Mouse (Mus musculus): ENCODE results near the gene Zfp648. TPM values are rescaled to one million over a fixed set of nuclear protein-coding genes. Genes with fewer than 3 reads are reported as not detected.

The Zfp648 gene
- polyA plus RNA-seq (2016; fragmentation: Nextera tagmentation; extraction: Ambion mirVana): 0.56 and 0.76 TPM in 2 replicates

DNA sequence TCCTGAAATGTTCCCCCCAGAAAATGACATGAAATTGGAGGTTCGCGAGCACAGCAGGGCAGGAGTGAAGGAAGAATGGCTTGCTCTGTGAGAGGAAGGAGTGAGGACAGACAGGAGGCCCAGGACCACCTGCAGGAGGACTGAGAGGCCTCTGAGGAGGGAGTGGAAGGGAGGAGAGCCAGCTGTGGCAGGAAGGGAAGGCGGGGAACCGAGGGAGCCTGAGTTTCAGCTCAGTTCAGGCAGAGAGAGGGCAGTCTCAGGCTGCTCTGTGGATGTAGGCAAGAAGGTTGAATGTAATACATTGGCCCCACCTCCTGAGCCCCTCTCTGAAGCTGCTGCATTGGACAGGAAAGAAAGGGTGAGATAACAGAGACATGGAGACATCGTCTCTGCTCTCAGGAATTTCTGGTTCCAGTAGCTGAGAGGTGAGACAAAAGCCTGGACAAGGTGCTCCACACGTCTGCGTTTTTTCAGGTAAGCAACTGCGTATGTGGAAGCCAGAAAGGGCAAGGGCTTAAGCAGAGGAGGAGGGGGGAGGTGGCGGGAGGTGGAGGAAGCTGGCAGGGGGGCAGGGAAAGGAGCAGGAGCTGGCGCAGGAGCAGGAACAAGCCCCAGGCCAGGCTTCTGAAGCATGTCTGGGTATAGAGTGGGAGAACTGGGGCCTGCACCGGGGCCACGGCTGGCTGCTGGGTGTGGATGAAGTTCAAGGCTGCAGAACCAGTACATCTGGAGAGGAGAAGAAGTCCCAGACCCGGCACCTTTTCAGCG, at the start of gene Zfp648:
Gene Zfp648, plus strand, starts transcription at position 233 of the 768 bp plus-strand sequence.
- Histone ChIP-seq H3K4me1 (replicated peaks) (peaks cover 26% of the 10 kb centered on the region), H3K4me2 (peak within 1 kb of the TSS; percentile 31), H3K27me3 (peaks cover 39% of the 10 kb centered on the region), H3K9me3 (no peaks in the 10 kb centered on the region), H3K36me3 (no peaks in the 10 kb centered on the region), H3K4me3 (replicated peaks) (no peak within 1 kb of the TSS), H3K27ac (peak within 1 kb of the TSS; percentile 57; the same call in 1 of the 2 replicates), H3K9ac (replicated peaks) (no peak within 1 kb of the TSS)
- ATAC-seq (ENCODE audit: insufficient number of reproducible peaks, insufficient read depth, low FRiP score, low TSS enrichment, low read depth): peak; percentile 53; the same call in 1 of the 2 replicates
- 24% methylated on average over 14 of the region's 14 CpGs for WGBS

DNA sequence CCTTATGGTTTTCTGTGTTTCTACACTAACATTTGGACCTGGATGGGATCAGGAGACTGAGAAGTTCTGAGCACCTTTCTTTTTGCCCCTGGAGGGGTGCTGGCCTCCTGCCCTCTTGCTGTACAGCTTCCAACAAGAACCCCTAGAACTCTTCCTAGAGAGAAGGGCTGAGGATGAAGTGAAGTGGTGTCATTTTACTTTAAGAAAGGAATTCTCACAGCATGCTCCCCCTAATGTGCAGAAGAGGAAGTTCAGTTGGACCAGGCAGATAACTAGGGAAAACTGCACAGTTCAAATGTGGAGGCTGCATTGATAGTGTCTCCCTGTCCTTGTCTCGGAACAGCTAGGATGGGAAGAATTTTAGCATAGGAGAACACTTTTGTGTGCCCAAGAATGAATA, 48.4 kb upstream of the Zfp648 start:
- 78% methylated on average over 1 of the region's 1 CpGs for WGBS
- Histone ChIP-seq H3K4me2 (no peak overlapping the region), H3K27me3 (no peaks in the 10 kb centered on the region; the same call in 1 of the 2 replicates), H3K27ac (no peak overlapping the region), H3K36me3 (no peaks in the 10 kb centered on the region), H3K9me3 (no peaks in the 10 kb centered on the region), H3K9ac (replicated peaks) (no peak overlapping the region), H3K4me1 (replicated peaks) (peaks cover 6% of the 10 kb centered on the region), H3K4me3 (replicated peaks) (no peak overlapping the region)
- no peak for ATAC-seq (ENCODE audit: insufficient number of reproducible peaks, insufficient read depth, low FRiP score, low TSS enrichment, low read depth)

DNA sequence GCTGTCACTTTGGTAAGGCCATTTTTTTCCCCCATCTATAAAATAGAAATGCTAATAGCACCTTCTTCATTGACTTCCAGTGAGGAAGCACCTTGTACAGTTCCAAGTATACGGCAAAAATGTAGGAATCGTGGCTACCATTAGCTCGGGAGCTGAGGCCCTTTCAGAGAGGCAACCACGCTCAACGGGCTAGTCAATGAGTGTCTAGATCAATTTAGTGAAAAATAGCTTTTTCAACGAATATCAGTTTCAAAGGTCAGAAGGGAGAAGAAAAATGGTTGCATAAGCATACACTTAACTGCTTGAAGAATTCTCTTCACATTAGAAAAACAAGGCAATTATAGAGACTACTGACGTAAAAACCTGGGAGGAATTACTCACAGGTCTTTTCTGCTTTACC, 47.2 kb upstream of the Zfp648 start:
- 91% methylated on average over 7 of the region's 7 CpGs for WGBS

DNA sequence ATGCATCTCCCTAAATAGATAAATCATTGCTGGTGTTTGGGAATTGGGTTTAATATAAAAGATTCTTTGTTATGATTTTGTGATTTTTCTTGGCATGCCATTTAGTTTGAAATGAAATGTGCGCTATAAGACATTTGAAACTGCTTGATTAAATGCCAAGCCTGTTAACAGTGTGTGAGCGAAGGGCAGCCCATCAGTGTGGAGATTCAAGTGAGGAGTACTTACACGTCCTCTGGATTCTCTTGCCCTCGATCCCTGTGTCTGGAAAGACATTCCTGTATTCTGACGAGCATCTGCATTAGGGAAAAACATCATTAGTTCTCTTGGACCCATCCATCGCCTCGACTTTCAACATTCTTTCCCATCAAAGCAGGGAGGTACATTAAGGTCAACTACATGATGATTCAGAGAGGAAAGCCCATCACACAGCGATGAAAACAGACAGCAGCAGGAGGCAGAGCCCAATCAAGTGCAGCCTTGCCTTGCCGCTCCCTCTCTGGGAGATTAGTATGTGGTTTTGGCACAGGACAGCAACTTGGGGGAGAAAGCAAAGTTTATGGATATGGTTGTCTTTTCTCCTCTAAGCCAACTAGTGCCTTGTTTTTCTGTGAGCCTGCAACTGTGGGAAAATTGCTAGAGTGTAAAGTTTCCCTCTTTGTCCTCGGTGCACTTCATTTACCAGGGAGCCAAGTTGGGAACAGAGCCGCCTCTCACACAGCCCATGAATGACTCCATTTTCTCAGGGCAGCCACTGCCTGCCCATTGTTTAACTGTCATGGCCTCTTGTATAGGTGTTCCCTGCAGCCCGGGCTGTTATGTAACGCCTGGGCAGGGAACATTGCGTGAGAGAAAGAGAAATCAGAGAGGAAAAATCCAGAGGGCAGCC, 44.6 kb upstream of the Zfp648 start:
- ATAC-seq (ENCODE audit: insufficient number of reproducible peaks, insufficient read depth, low FRiP score, low TSS enrichment, low read depth): no peak
- H3K4me2 ChIP-seq: no peak overlapping the region
- H3K4me1 ChIP-seq (replicated peaks): no peaks in the 10 kb centered on the region
- 70% methylated on average over 14 of the region's 14 CpGs for WGBS
- H3K27ac ChIP-seq: no peak overlapping the region
- no peak overlapping the region for H3K4me3 ChIP-seq (replicated peaks)
- no peak overlapping the region for H3K9ac ChIP-seq (replicated peaks)
- no peaks in the 10 kb centered on the region for H3K27me3 ChIP-seq
- no peaks in the 10 kb centered on the region for H3K36me3 ChIP-seq
- no peaks in the 10 kb centered on the region for H3K9me3 ChIP-seq

More for the DNA sequence above, 47.2 kb upstream of the Zfp648 start:
- Histone ChIP-seq H3K4me3 (replicated peaks) (no peak overlapping the region), H3K36me3 (no peaks in the 10 kb centered on the region), H3K27ac (no peak overlapping the region), H3K4me1 (replicated peaks) (peaks cover 6% of the 10 kb centered on the region), H3K4me2 (no peak overlapping the region), H3K27me3 (no peaks in the 10 kb centered on the region; the same call in 1 of the 2 replicates), H3K9me3 (no peaks in the 10 kb centered on the region), H3K9ac (replicated peaks) (no peak overlapping the region)
- no peak for ATAC-seq (ENCODE audit: insufficient number of reproducible peaks, insufficient read depth, low FRiP score, low TSS enrichment, low read depth)

DNA sequence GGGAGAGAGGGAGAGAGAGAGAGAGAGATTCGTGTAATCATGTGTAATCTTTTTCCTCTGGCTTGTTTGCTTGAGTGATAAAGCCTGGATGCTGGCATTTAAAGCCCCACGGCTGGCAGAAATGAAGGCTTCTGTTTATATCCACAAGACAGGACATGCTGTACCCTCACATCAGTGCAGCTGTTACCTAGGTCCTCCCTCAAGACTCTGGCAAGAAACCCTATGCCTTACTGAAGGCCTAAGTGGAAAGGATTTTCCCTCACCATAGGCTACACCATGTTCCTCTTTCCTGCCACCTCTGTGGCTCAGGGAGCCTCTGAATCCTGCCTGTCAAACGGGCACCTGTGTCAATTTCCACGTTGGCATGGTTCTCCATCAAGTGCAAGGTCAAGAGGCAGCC, 43.9 kb upstream of the Zfp648 start:
- Histone ChIP-seq H3K27ac (no peak overlapping the region), H3K4me1 (replicated peaks) (no peaks in the 10 kb centered on the region), H3K4me2 (no peak overlapping the region), H3K4me3 (replicated peaks) (no peak overlapping the region), H3K27me3 (no peaks in the 10 kb centered on the region), H3K9ac (replicated peaks) (no peak overlapping the region), H3K36me3 (no peaks in the 10 kb centered on the region), H3K9me3 (no peaks in the 10 kb centered on the region)
- ATAC-seq (ENCODE audit: insufficient number of reproducible peaks, insufficient read depth, low FRiP score, low TSS enrichment, low read depth): no peak
- 58% methylated on average over 4 of the region's 4 CpGs for WGBS

DNA sequence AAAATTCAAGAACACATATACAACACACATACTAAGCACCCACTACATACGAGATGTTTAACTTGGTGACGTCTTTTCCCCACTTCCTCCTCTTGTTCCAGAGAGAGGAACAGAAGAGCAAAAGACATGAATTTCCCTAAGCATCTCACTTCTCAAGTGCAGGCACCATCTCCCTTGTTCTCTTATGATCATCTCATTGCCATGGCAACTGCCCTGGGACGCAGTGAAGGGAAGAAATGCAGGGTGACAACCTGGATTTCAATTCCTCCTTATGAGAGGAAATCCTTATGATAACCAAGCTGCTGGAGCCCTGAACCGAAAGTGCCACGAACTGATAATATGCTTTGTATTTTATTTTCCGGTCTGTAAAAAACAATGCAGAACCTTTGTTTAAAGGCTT, 33.3 kb upstream of the Zfp648 start:
- ATAC-seq (ENCODE audit: insufficient number of reproducible peaks, insufficient read depth, low FRiP score, low TSS enrichment, low read depth): no peak
- no peak overlapping the region for H3K4me2 ChIP-seq
- no peaks in the 10 kb centered on the region for H3K9me3 ChIP-seq
- no peak overlapping the region for H3K9ac ChIP-seq (replicated peaks)
- no peaks in the 10 kb centered on the region for H3K27me3 ChIP-seq
- no peak overlapping the region for H3K27ac ChIP-seq
- WGBS: 89% methylated on average over 6 of the region's 6 CpGs
- no peaks in the 10 kb centered on the region for H3K4me1 ChIP-seq (replicated peaks)
- no peaks in the 10 kb centered on the region for H3K36me3 ChIP-seq
- no peak overlapping the region for H3K4me3 ChIP-seq (replicated peaks)

DNA sequence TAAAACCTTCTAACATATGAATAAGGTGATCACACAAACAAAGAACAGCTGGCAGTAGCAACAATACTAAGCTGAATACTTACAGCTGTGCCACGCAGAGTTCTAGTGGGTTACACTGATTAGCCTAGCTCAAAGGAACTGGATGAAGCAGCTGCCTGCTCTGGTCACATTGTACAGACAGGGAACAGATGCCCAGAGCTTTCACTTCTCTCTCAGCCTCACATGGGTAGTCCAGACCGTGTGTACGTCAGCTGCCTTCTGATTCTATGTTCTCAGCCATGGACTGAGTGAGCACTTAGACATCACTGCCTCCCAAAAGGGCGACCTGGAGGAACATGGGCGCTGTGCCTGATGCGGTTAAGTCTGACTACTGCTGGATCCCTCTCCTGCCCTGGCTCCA, 25.7 kb upstream of the Zfp648 start:
- H3K4me1 ChIP-seq (replicated peaks): no peaks in the 10 kb centered on the region
- 74% methylated on average over 6 of the region's 6 CpGs for WGBS
- H3K27ac ChIP-seq: no peak overlapping the region
- ATAC-seq (ENCODE audit: insufficient number of reproducible peaks, insufficient read depth, low FRiP score, low TSS enrichment, low read depth): peak; percentile 80
- no peak overlapping the region for H3K4me3 ChIP-seq (replicated peaks)
- H3K9me3 ChIP-seq: no peaks in the 10 kb centered on the region
- H3K36me3 ChIP-seq: no peaks in the 10 kb centered on the region
- H3K9ac ChIP-seq (replicated peaks): no peak overlapping the region
- no peak overlapping the region for H3K4me2 ChIP-seq
- no peaks in the 10 kb centered on the region for H3K27me3 ChIP-seq

DNA sequence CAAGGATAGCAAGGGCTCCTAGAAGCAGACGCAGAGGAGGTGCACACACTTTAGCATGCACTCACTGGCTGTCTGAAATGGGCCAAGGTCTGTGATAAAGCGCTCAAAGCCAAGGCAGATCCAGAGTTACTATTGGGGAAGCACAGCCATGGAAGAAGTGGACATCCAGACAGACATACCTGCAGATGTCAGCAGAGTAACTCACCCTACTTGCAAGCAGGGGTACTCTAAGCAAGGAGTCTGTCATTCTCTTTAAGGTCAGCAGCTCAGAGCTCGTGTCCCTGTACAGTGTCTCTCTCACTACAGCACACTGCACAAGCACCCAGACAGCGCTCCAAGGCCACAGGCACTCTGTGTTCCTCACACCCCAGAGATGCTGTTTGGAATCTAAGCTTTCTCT, 23.2 kb upstream of the Zfp648 start:
- H3K4me3 ChIP-seq (replicated peaks): no peak overlapping the region
- H3K4me2 ChIP-seq: no peak overlapping the region
- H3K9ac ChIP-seq (replicated peaks): no peak overlapping the region
- H3K27ac ChIP-seq: no peak overlapping the region
- H3K9me3 ChIP-seq: no peaks in the 10 kb centered on the region
- H3K27me3 ChIP-seq: no peaks in the 10 kb centered on the region
- no peak for ATAC-seq (ENCODE audit: insufficient number of reproducible peaks, insufficient read depth, low FRiP score, low TSS enrichment, low read depth)
- peaks cover 5% of the 10 kb centered on the region for H3K4me1 ChIP-seq (replicated peaks)
- no peaks in the 10 kb centered on the region for H3K36me3 ChIP-seq
- WGBS: 89% methylated on average over 4 of the region's 4 CpGs

DNA sequence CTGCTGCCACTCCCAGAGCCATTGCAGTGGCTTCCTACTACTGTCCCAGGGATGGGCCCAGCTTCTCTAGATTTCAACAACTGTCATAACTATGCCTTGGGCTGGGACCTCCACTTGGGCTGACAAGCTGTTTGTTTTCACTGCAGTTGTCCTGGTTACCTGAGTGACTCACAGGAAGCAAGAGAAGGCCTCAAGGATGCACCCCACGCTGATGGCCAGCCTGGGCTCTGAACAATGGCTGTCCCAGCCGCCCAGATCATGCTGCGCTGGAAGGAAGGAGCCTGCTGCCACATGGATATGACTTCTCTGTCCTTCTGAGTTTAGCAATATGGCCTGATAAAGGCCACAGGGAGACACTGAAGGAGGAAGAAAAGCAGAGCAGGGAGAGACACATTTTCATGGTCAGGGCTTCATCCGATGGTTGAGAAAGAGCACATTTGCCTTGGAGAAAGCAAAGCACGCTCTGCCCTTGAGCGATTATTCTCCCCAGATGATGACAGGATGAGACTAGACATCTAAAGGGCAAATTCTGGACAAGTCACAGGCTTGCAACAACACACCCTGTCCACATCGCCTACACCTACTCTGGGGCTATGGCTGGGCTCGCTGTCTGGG, 22.3 kb upstream of the Zfp648 start:
- no peak overlapping the region for H3K4me2 ChIP-seq
- ATAC-seq (ENCODE audit: insufficient number of reproducible peaks, insufficient read depth, low FRiP score, low TSS enrichment, low read depth): no peak
- no peak overlapping the region for H3K4me3 ChIP-seq (replicated peaks)
- peaks cover 13% of the 10 kb centered on the region for H3K4me1 ChIP-seq (replicated peaks)
- H3K27me3 ChIP-seq: no peaks in the 10 kb centered on the region
- H3K9ac ChIP-seq (replicated peaks): no peak overlapping the region
- no peaks in the 10 kb centered on the region for H3K9me3 ChIP-seq
- no peak overlapping the region for H3K27ac ChIP-seq
- no peaks in the 10 kb centered on the region for H3K36me3 ChIP-seq
- WGBS: 88% methylated on average over 8 of the region's 8 CpGs

DNA sequence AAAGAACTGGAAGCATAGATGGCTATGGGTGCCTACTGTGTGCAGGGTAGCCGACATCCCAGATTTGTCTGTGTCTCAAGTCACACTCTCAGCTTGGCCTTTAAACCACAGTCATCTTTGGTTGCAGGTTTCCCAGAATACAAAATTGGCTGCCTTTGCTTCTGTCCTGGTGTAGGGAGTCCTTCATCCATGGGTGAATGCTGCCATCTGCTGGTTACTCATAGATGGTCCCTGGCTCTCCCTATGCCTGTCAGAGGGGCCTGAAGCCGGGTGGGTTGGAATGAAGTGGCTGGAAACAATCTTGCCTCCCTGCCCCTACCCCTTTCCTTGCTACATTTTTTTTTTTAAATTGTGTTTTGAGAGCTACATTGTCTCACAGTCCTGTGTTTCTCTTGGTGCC, 20.0 kb upstream of the Zfp648 start:
- H3K4me2 ChIP-seq: no peak overlapping the region
- no peaks in the 10 kb centered on the region for H3K9me3 ChIP-seq
- no peaks in the 10 kb centered on the region for H3K36me3 ChIP-seq
- H3K9ac ChIP-seq (replicated peaks): no peak overlapping the region
- no peaks in the 10 kb centered on the region for H3K27me3 ChIP-seq
- peak; percentile 85; the same call in 1 of the 2 replicates for ATAC-seq (ENCODE audit: insufficient number of reproducible peaks, insufficient read depth, low FRiP score, low TSS enrichment, low read depth)
- peaks cover 21% of the 10 kb centered on the region for H3K4me1 ChIP-seq (replicated peaks)
- no peak overlapping the region for H3K27ac ChIP-seq
- no peak overlapping the region for H3K4me3 ChIP-seq (replicated peaks)
- 31% methylated on average over 2 of the region's 2 CpGs for WGBS

Data from limb, embryonic 12.5 days (tissue).